Mouse (Mus musculus) MEL (cell line): ENCODE data around the gene Defb3.

ENCODE experiments used
- CHD2 ChIP-seq: IDR thresholded peaks from 2 replicates; pipeline ENCODE4 v1.6.1; 2011; ENCODE audit warnings: low read length, improper control_type of control experiment
- CTCF ChIP-seq, 3 experiments: IDR thresholded peaks in 2 of 3; conservative IDR thresholded peaks in 1 of 3; 2 replicates each; pipeline ENCODE4 v1.5.1; 2011 to 2012; ENCODE audit warnings: low read length in 3 of 3, low read depth in 2 of 3, mild to moderate bottlenecking in 2 of 3, improper control_type of control experiment in 1 of 3, inconsistent platforms in 1 of 3, mixed read lengths in 1 of 3, moderate library complexity in 1 of 3; ENCODE audit not compliant: control insufficient read depth in 1 of 3, insufficient read depth in 1 of 3, poor library complexity in 1 of 3, severe bottlenecking in 1 of 3
- E2F4 ChIP-seq: IDR thresholded peaks from 2 replicates; pipeline ENCODE4 v1.6.1; 2011; ENCODE audit warnings: low read depth, low read length, improper control_type of control experiment, borderline replicate concordance
- EP300 ChIP-seq, 2 experiments: IDR thresholded peaks; 2 replicates each; pipeline ENCODE4 v1.6.1; 2011; ENCODE audit warnings: improper control_type of control experiment in 2 of 2, low read length in 2 of 2, low read depth in 1 of 2, mild to moderate bottlenecking in 1 of 2
- MAX ChIP-seq: IDR thresholded peaks from 2 replicates; pipeline ENCODE4 v1.6.1; 2011; ENCODE audit warnings: low read length, improper control_type of control experiment
- MEF2A ChIP-seq: IDR thresholded peaks from 2 replicates; pipeline ENCODE4 v1.6.1; 2014; ENCODE audit warnings: low read depth, mild to moderate bottlenecking, inconsistent platforms, low read length, improper control_type of control experiment; ENCODE audit not compliant: poor library complexity, insufficient replicate concordance, severe bottlenecking; ENCODE audit errors: extremely low read depth
- MYC ChIP-seq: IDR thresholded peaks from 2 replicates; pipeline ENCODE4 v1.6.1; 2011; ENCODE audit warnings: low read depth, mild to moderate bottlenecking, low read length, improper control_type of control experiment, moderate library complexity
- POLR2A ChIP-seq, 2 experiments: IDR thresholded peaks; 2 replicates each; pipeline ENCODE4 v1.6.1; 2011 to 2012; ENCODE audit warnings: low read length in 2 of 2, mild to moderate bottlenecking in 2 of 2, control low read depth in 1 of 2, improper control_type of control experiment in 1 of 2, low read depth in 1 of 2, moderate library complexity in 1 of 2; ENCODE audit not compliant: control insufficient read depth in 1 of 2, insufficient read depth in 1 of 2, poor library complexity in 1 of 2
- POLR2AphosphoS5 ChIP-seq: IDR thresholded peaks from 2 replicates; pipeline ENCODE4 v1.6.1; 2012; ENCODE audit warnings: low read depth, borderline replicate concordance, mild to moderate bottlenecking, inconsistent platforms, low read length, moderate library complexity, mixed read lengths

DNA sequence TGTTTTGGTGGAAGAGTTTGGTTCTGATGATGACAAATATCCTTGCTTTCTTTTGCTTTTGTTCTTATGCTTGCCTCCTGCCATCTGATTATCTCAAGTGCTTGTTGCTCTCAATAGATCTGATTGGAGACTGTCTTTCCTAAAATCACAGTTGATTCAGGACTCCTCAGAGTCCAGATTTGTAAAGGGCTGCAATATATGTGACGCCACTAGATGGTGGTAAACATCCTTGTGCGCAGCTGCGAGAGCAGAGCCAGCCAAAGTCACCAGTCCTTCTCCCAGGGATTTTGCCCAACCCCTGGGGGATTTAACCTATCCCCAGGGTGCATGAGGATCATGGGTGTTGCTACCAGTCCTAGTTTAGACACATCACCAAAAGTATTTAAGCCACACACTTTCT lies 38.7 kb downstream of the Defb3 start:
- TF ChIP-seq POLR2AphosphoS5 (no peak), E2F4 (no peak), CTCF (IDR thresholded peaks at IDR 0.05 in 2 of 3, conservative IDR thresholded peaks at IDR 0.05 in 1 of 3; ENCODE audit: control insufficient read depth in 1 of 3, insufficient read depth in 1 of 3, low read depth in 2 of 3, low read length in 3 of 3, poor library complexity in 1 of 3, severe bottlenecking in 1 of 3) (peak in 2 of 3 experiments; percentile 18; a peak in 3 of 6 replicates), MEF2A (no peak), MYC (no peak), MAX (no peak), CHD2 (no peak), EP300 (IDR thresholded peaks at IDR 0.05; ENCODE audit: low read depth in 1 of 2, low read length in 2 of 2) (no peak), POLR2A (IDR thresholded peaks at IDR 0.05; ENCODE audit: control insufficient read depth in 1 of 2, insufficient read depth in 1 of 2, low read depth in 1 of 2, low read length in 2 of 2, poor library complexity in 1 of 2) (no peak)
